Mouse (Mus musculus) limb, embryonic 11.5 days (tissue): Measurements from ENCODE around the gene Ergic1. TPM values are rescaled to one million over a fixed set of nuclear protein-coding genes. Genes with fewer than 3 reads are reported as not detected.

Source experiments
- ATAC-seq: fragments of 200-750 bp; cut with Nextera tagmentation; 2 replicates; pipeline ENCODE4 v1.8.0; 2017; ENCODE audit warnings: low read depth; ENCODE audit not compliant: insufficient number of reproducible peaks, low FRiP score, low TSS enrichment
- DNase-seq: peaks from one replicate; pipeline ENCODE4 v3.0.0-alpha.2; 2015; ENCODE audit warnings: low spot score
- H3K27ac ChIP-seq: fragments of 300-500 bp; sonication (generic); replicated peaks from 2 replicates; pipeline ENCODE4 v1.5.1; 2014; ENCODE audit warnings: low read depth, mild to moderate bottlenecking, low read length
- H3K27me3 ChIP-seq: fragments of 300-500 bp; sonication (generic); 2 replicates; pipeline ENCODE4 v1.6.1; 2014; ENCODE audit warnings: mild to moderate bottlenecking, low read length, mixed read lengths; ENCODE audit not compliant: control insufficient read depth, insufficient read depth
- H3K36me3 ChIP-seq: fragments of 300-500 bp; sonication (generic); 2 replicates; pipeline ENCODE4 v1.6.1; 2014; ENCODE audit warnings: mild to moderate bottlenecking, low read length, moderate library complexity, mixed read lengths; ENCODE audit not compliant: control insufficient read depth, insufficient read depth
- H3K4me1 ChIP-seq: fragments of 300-500 bp; sonication (generic); 2 replicates; pipeline ENCODE4 v1.6.1; 2014; ENCODE audit warnings: low read length, mixed read lengths; ENCODE audit not compliant: control insufficient read depth, insufficient read depth
- H3K4me2 ChIP-seq: fragments of 300-500 bp; sonication (generic); 2 replicates; pipeline ENCODE4 v1.6.1; 2014; ENCODE audit warnings: low read depth, mild to moderate bottlenecking, moderate library complexity; ENCODE audit not compliant: severe bottlenecking
- H3K4me3 ChIP-seq: fragments of 300-500 bp; sonication (generic); 2 replicates; pipeline ENCODE4 v1.5.1; 2014; ENCODE audit warnings: low read depth, low read length
- H3K9ac ChIP-seq: fragments of 300-500 bp; sonication (generic); 2 replicates; pipeline ENCODE4 v1.6.1; 2014; ENCODE audit warnings: mild to moderate bottlenecking, low read length
- H3K9me3 ChIP-seq: fragments of 300-500 bp; sonication (generic); 2 replicates; pipeline ENCODE4 v1.6.1; 2016; ENCODE audit warnings: low read length; ENCODE audit not compliant: control insufficient read depth
- WGBS: fragments of 180-500 bp; shearing (Covaris S2); extraction: QIAGEN DNeasy Blood & Tissue Kit; methylation state at CpG from one replicate; pipeline ENCODE4 v1.1.7; 2014; 5-methylcytosine and 5-hydroxymethylcytosine counted together
- polyA plus RNA-seq: library from polyadenylated mRNA; unstranded; fragments of >200 nt; fragmentation: Nextera tagmentation; extraction: Ambion mirVana; gene quantifications from 2 replicates; pipeline ENCODE4 v1.2.1, GENCODE M21; 2014

Gene Ergic1
- polyA plus RNA-seq, 1 experiment from 2014 or later, result 143 TPM

DNA sequence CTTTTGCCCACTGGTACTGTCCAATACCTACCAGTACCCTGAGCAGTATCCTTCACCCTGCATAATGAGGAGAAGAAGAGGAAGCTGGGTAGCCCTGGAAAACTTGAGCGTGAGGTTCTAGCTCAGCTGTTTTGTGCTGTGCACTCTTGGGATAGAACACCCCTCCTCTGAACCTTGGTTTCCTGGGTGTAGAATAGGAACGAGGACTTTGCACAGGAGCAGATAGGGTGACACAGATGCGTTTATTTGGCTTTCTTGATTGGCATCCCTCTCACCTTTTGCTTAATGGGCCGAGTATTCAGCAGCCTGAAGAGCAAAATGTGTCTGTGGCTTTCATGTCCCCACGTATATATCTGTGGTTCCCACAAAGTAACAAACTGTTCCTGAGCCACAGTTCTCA lies 60.6 kb downstream of the Ergic1 start:
- Histone ChIP-seq H3K36me3 (peaks cover 12% of the 10 kb centered on the region), H3K4me3 (no peak overlapping the region), H3K9me3 (no peaks in the 10 kb centered on the region), H3K27me3 (no peaks in the 10 kb centered on the region), H3K27ac (no peak overlapping the region), H3K4me1 (no peaks in the 10 kb centered on the region), H3K4me2 (no peak overlapping the region), H3K9ac (no peak overlapping the region)
- no peak for DNase-seq
- WGBS, result 88% methylated on average over 5 of the region's 5 CpGs
- ATAC-seq, result no peak

GRCm38 (mm10) chr17:26623991-26624390 lies 62.7 kb downstream of the Ergic1 start:
- no peak for DNase-seq
- Histone ChIP-seq H3K9ac (no peak overlapping the region), H3K4me2 (no peak overlapping the region), H3K4me3 (no peak overlapping the region), H3K4me1 (no peaks in the 10 kb centered on the region), H3K27me3 (no peaks in the 10 kb centered on the region), H3K27ac (no peak overlapping the region), H3K9me3 (no peaks in the 10 kb centered on the region), H3K36me3 (peaks cover 12% of the 10 kb centered on the region)
- ATAC-seq, result no peak
- 86% methylated on average over 6 of the region's 6 CpGs for WGBS

GRCm38 (mm10) chr17:26624999-26625398 lies 63.7 kb downstream of the Ergic1 start:
- H3K4me1 ChIP-seq, result no peaks in the 10 kb centered on the region
- no peak overlapping the region for H3K9ac ChIP-seq
- peaks cover 19% of the 10 kb centered on the region for H3K36me3 ChIP-seq
- DNase-seq, result no peak
- ATAC-seq, result no peak
- whole genome bisulfite sequencing, result 96% methylated on average over 10 of the region's 10 CpGs
- H3K4me2 ChIP-seq, result no peak overlapping the region
- H3K4me3 ChIP-seq, result no peak overlapping the region
- H3K27me3 ChIP-seq, result no peaks in the 10 kb centered on the region
- H3K27ac ChIP-seq, result no peak overlapping the region
- H3K9me3 ChIP-seq, result no peaks in the 10 kb centered on the region

- Histone ChIP-seq H3K27ac (no peak overlapping the region), H3K4me2 (no peak overlapping the region), H3K4me1 (no peaks in the 10 kb centered on the region), H3K9ac (no peak overlapping the region), H3K9me3 (no peaks in the 10 kb centered on the region), H3K4me3 (no peak overlapping the region), H3K27me3 (no peaks in the 10 kb centered on the region), H3K36me3 (peaks cover 19% of the 10 kb centered on the region)
- 93% methylated on average over 2 of the region's 2 CpGs for WGBS
- DNase-seq (no peak), ATAC-seq (no peak)
These were observed 64.3 kb downstream of the Ergic1 start for GRCm38 (mm10) chr17:26625521-26626010.

DNA sequence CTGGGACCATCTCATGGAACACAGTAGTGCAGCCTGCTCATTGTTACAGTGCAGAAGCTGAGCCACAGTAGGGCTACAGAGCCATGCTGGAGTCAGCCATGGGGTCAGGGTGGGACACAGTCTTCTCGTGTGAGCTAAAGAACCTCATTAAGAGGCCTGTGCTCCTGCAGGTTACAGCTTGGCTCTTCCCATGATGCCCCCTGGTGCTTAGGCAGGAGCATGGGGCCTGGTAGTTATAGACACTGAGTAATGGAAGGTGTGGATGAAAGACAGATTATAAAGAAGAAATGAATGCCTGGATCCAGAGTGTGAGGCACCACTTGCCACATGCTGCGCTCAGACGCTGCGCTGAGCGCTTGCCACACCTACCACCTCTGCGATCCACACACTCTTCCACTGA lies 67.2 kb downstream of the Ergic1 start:
- DNase-seq, result no peak
- H3K36me3 ChIP-seq, result peaks cover 24% of the 10 kb centered on the region
- WGBS, result 91% methylated on average over 6 of the region's 6 CpGs

GRCm38 (mm10) chr17:26628936-26629335 lies 67.6 kb downstream of the Ergic1 start:
- H3K4me3 ChIP-seq, result no peak overlapping the region
- no peaks in the 10 kb centered on the region for H3K27me3 ChIP-seq
- no peak overlapping the region for H3K9ac ChIP-seq
- H3K27ac ChIP-seq, result no peak overlapping the region
- no peaks in the 10 kb centered on the region for H3K9me3 ChIP-seq
- DNase-seq (no peak), ATAC-seq (no peak)
- H3K4me1 ChIP-seq, result no peaks in the 10 kb centered on the region
- H3K4me2 ChIP-seq, result no peak overlapping the region
- H3K36me3 ChIP-seq, result peaks cover 21% of the 10 kb centered on the region; the same call in 1 of the 2 replicates
- WGBS, result 94% methylated on average over 3 of the region's 3 CpGs

More for the DNA sequence above, 67.2 kb downstream of the Ergic1 start:
- Histone ChIP-seq H3K4me3 (no peak overlapping the region), H3K9ac (no peak overlapping the region), H3K4me1 (no peaks in the 10 kb centered on the region), H3K27ac (no peak overlapping the region), H3K27me3 (no peaks in the 10 kb centered on the region), H3K4me2 (no peak overlapping the region), H3K9me3 (no peaks in the 10 kb centered on the region)
- ATAC-seq, result no peak

DNA sequence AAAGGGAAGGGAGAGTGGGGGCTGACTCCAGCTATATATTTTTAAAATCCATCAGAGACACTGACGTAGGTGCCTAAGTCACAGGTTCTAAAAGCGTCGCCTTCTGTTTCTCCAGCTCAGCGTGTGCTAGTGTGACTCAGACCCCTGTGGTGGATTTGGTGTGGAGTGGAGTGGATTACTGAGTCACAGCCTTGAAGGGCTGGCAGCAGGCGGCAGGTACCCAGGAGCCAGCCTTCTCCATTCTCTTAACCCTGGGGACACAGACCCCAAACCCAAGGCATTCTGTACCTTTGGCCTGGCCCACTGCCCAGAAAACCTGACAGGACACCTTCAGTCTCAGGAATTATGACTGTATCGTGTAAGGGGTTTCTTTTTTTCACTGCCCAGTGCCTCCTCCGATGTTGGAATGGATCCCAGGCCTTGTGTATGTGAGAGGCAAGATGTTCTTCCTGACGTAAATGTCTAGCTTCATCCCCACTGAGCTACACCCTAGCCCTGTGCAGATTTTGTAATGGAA lies 70.6 kb downstream of the Ergic1 start:
- Histone ChIP-seq H3K36me3 (peaks cover 25% of the 10 kb centered on the region; the same call in 1 of the 2 replicates), H3K9ac (no peak overlapping the region), H3K9me3 (no peaks in the 10 kb centered on the region), H3K4me3 (no peak overlapping the region), H3K4me1 (no peaks in the 10 kb centered on the region), H3K27ac (no peak overlapping the region), H3K27me3 (no peaks in the 10 kb centered on the region), H3K4me2 (no peak overlapping the region)
- WGBS, result 94% methylated on average over 8 of the region's 8 CpGs
- ATAC-seq, result no peak
- no peak for DNase-seq

DNA sequence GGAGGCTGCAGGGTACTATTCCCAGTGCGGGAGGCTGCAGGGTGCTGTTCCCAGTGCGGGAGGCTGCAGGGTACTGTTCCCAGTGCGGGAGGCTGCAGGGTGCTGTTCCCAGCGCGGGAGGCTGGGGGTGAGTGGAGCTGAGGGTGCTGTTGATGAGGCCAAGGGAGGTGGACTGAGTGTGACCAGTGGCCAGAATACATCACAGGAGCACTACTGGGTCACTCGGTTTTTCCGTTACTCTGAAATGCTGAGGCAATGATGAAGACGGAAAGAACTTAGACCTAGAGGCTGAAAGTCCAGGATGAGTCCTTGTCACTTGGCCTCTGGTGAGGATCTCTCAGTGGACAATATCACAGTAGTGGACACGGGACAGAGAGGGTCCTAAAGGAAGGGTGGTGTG lies 71.9 kb downstream of the Ergic1 start:
- Histone ChIP-seq H3K4me1 (no peaks in the 10 kb centered on the region), H3K9me3 (no peaks in the 10 kb centered on the region), H3K9ac (no peak overlapping the region), H3K27ac (no peak overlapping the region), H3K27me3 (no peaks in the 10 kb centered on the region), H3K4me3 (no peak overlapping the region), H3K4me2 (no peak overlapping the region), H3K36me3 (peaks cover 21% of the 10 kb centered on the region; the same call in 1 of the 2 replicates)
- ATAC-seq (no peak), DNase-seq (no peak)
- WGBS, result 94% methylated on average over 9 of the region's 9 CpGs

- no peak overlapping the region for H3K27ac ChIP-seq
- no peak overlapping the region for H3K4me2 ChIP-seq
- H3K9ac ChIP-seq, result no peak overlapping the region
- no peaks in the 10 kb centered on the region for H3K9me3 ChIP-seq
- no peak for ATAC-seq
- H3K36me3 ChIP-seq, result peaks cover 21% of the 10 kb centered on the region; the same call in 1 of the 2 replicates
- H3K4me1 ChIP-seq, result no peaks in the 10 kb centered on the region
- WGBS, result 95% methylated on average over 9 of the region's 9 CpGs
- no peaks in the 10 kb centered on the region for H3K27me3 ChIP-seq
- no peak overlapping the region for H3K4me3 ChIP-seq
- no peak for DNase-seq
These were observed 72.6 kb downstream of the Ergic1 start for GRCm38 (mm10) chr17:26633926-26634325.
